Mouse (Mus musculus) cortical plate, adult 2 months (tissue): ENCODE measurements around the gene Ptprj.

ENCODE experiments used
- CTCF ChIP-seq: fragments of 200-500 bp; IDR thresholded peaks from 2 replicates; pipeline ENCODE4 v1.5.1; 2011; ENCODE audit warnings: mild to moderate bottlenecking, control low read depth, low read length; ENCODE audit not compliant: insufficient read depth; ENCODE audit errors: extremely low read depth
- POLR2A ChIP-seq: fragments of 200-500 bp; IDR thresholded peaks from 2 replicates; pipeline ENCODE4 v1.6.1; 2011; ENCODE audit warnings: mild to moderate bottlenecking, low read length, control low read depth; ENCODE audit not compliant: insufficient read depth; ENCODE audit errors: extremely low read depth

- TF ChIP-seq CTCF (no peak), POLR2A (no peak)
Observed at GRCm38 (mm10) chr2:90503182-90503833, 77.1 kb downstream of the Ptprj start.
